Mouse (Mus musculus) bone marrow macrophage, adult 2 months (primary cell): ENCODE measurements around the gene Gm49416. TPM values are rescaled to one million over a fixed set of nuclear protein-coding genes. Genes with fewer than 3 reads are reported as not detected.

Experiments
- H3K27ac ChIP-seq: 2 replicates; pipeline ENCODE4 v1.5.1; 2012; ENCODE audit warnings: low read depth, low read length; ENCODE audit not compliant: insufficient read depth
- H3K4me1 ChIP-seq: 2 replicates; pipeline ENCODE4 v1.6.1; 2012; ENCODE audit warnings: low read length; ENCODE audit not compliant: control insufficient read depth, insufficient read depth
- H3K4me3 ChIP-seq: 2 replicates; pipeline ENCODE4 v1.5.1; 2012; ENCODE audit warnings: mild to moderate bottlenecking, low read length, moderate library complexity; ENCODE audit not compliant: insufficient read depth
- CTCF ChIP-seq: IDR thresholded peaks from 2 replicates; pipeline ENCODE4 v1.5.1; 2012; ENCODE audit warnings: low read depth, mild to moderate bottlenecking, low read length, moderate library complexity
- POLR2A ChIP-seq: IDR thresholded peaks from 2 replicates; pipeline ENCODE4 v1.6.1; 2012; ENCODE audit warnings: mild to moderate bottlenecking, low read depth, low read length, borderline replicate concordance
- polyA plus RNA-seq: library from polyadenylated mRNA; stranded (reverse); fragments of >200 nt; gene quantifications from 2 replicates; pipeline ENCODE4 v1.2.4, GENCODE M21; 2012; ENCODE audit not compliant: missing spikeins, insufficient read depth, insufficient read length

Gene Gm49416
- polyA plus RNA-seq, 1 experiment, result 4.9 TPM

DNA sequence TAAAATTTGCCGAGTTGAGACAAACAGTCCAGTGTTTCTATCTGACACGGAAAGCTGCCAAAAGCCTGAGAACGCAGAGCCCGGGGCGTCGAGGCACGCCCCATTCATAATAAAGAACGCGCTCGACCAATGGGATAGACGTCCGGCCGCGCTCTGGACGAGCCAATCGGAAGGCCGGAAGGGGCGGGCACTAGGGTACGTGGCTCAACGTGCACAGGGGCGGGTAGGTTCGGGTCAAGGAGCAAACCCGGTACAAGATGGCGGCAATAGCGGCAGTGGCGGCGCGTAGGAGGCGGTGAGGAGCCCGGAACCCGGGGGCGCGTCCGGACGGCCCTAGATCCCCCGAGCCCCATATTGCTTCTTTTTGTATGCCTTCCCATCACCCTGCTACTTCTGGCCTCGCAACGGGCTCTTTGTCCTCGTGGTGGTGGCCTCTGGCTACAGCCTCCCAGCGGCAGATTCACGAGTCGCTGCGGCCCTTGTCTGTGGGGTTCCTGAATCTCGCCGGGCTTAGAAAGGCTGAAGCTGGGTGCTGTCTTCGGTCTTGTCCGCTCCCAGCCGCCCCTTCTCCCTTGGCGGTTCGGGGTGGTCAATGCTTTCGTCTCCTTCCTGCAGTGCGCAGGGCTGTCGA is 9.3 kb downstream of the Gm49416 start, which contains the start of gene Ganab:
TSS of gene Ganab (plus strand) at position 207 of the 631 bp plus-strand sequence.
- peaks cover 8% of the 10 kb centered on the region for H3K4me1 ChIP-seq
- H3K4me3 ChIP-seq, result peak within 1 kb of the TSS; percentile 74
- peak within 1 kb of the TSS; percentile 60 for H3K27ac ChIP-seq
- no peak for TF ChIP-seq CTCF
- TF ChIP-seq POLR2A, result no peak

GRCm38 (mm10) chr19:8898576-8898975 is 9.8 kb downstream of the Gm49416 start:
- TF ChIP-seq POLR2A (no peak), CTCF (no peak)
- Histone ChIP-seq H3K27ac (peak overlapping the region; percentile 60), H3K4me1 (peaks cover 8% of the 10 kb centered on the region), H3K4me3 (peak overlapping the region; percentile 74)

- peak overlapping the region; percentile 74 for H3K4me3 ChIP-seq
- TF ChIP-seq CTCF, result no peak
- no peak overlapping the region for H3K27ac ChIP-seq
- H3K4me1 ChIP-seq, result peaks cover 5% of the 10 kb centered on the region
These were observed 10.4 kb downstream of the Gm49416 start for GRCm38 (mm10) chr19:8899079-8899478.

DNA sequence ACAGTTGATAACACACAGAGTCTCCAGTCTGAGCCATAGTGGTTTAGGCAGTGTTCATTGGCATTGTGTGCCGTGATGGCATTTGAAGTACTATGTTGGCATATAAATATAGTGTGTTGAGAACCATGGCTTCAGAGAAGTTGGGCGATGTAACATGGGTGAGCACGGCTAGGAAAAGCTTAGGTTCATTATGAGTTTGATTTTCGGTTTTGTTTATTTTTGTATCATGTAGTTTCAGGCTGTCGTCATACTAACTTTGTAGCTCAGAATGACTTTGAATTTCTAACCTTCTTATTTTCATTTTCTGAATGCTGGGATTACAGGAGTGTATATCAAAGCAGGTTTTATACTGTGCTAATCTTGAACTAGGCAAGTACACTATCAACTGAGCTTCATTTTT is 14.7 kb downstream of the Gm49416 start:
- no peak overlapping the region for H3K4me3 ChIP-seq
- TF ChIP-seq POLR2A, result no peak
- no peak for TF ChIP-seq CTCF
- H3K4me1 ChIP-seq, result peaks cover 5% of the 10 kb centered on the region
- H3K27ac ChIP-seq, result no peak overlapping the region

- no peak overlapping the region for H3K4me3 ChIP-seq
- H3K27ac ChIP-seq, result no peak overlapping the region
- TF ChIP-seq POLR2A (no peak), CTCF (no peak)
- no peaks in the 10 kb centered on the region for H3K4me1 ChIP-seq
These were observed 19.8 kb downstream of the Gm49416 start for GRCm38 (mm10) chr19:8908531-8908930.

DNA sequence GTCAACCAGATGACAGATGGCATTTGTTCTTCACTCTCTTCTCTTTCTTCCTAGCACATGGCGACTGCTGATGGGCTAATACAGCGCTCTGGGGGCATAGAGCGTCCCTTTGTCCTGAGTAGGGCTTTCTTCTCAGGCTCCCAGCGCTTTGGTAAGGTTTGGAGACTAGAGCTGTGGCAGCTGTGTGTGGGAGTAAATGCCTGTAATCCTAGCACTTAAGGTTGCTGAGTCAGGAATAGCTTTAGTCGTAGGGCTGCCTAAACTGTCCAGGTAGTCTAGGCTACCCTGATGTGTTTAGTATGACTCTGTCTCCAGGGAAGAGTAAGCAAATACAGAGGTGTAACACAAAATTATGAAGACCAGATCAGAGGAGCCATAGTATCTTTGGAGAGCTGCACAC is 23.1 kb downstream of the Gm49416 start:
- no peak overlapping the region for H3K27ac ChIP-seq
- H3K4me1 ChIP-seq, result no peaks in the 10 kb centered on the region
- TF ChIP-seq CTCF (no peak), POLR2A (no peak)
- H3K4me3 ChIP-seq, result no peak overlapping the region

- TF ChIP-seq POLR2A (no peak), CTCF (no peak)
- Histone ChIP-seq H3K27ac (no peak overlapping the region), H3K4me3 (no peak overlapping the region), H3K4me1 (no peaks in the 10 kb centered on the region)
These were observed 25.5 kb downstream of the Gm49416 start for GRCm38 (mm10) chr19:8914212-8914611.

DNA sequence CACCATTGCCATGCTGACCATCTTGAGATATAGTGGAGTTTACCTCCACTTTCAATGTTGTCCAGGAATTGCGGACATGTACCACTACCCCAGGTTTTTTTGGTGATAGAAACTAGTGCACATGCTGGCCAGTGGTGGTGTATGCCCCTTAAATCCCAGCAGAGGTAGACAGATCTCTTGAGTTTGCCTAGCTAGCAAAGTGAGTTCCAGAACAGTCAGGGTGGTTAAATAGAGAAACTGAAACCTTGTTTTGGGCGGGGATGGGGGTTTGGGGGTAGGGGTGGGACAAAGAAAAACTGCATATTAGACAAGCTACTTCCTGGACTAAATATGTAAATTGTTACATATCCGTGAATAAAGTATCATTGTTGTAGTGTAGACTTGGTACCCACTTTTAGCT is 30.3 kb downstream of the Gm49416 start:
- no peak overlapping the region for H3K27ac ChIP-seq
- H3K4me3 ChIP-seq, result no peak overlapping the region
- TF ChIP-seq CTCF (no peak), POLR2A (no peak)
- H3K4me1 ChIP-seq, result peaks cover 15% of the 10 kb centered on the region

DNA sequence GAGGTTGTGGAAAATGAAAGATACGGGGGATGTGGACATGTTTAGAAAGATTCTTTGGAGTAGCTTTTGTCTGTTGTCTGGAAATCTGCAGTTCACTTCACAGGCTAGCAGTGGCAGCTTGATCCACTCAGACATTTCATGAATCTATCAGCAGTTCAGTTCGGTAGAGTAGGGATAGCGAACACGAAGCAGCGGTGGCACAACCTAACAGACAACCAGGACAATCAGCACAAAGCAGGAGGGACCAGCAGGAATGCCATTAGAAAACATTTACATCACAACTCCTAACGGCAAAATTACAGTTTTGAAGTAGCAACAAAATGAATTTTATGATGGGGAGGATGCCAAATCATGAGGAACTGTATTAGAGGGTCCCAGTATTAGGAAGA is 31.0 kb downstream of the Gm49416 start:
- peaks cover 15% of the 10 kb centered on the region for H3K4me1 ChIP-seq
- H3K4me3 ChIP-seq, result peak overlapping the region; percentile 36; the same call in 1 of the 2 replicates
- TF ChIP-seq CTCF, result no peak
- peak overlapping the region; percentile 66; the same call in 1 of the 2 replicates for H3K27ac ChIP-seq

- TF ChIP-seq CTCF (no peak), POLR2A (no peak)
- Histone ChIP-seq H3K4me1 (peaks cover 15% of the 10 kb centered on the region), H3K4me3 (peak within 1 kb of the TSS; percentile 67), H3K27ac (peak within 1 kb of the TSS; percentile 68)
These were observed 31.5 kb downstream of the Gm49416 start, which contains the start of gene B3gat3 for GRCm38 (mm10) chr19:8920073-8920736. TSS of gene B3gat3 (plus strand) at chr19:8920374.
